Mouse (Mus musculus) liver, postnatal 0 days (tissue): ENCODE results near the gene Rec114.

Source experiments
- CTCF ChIP-seq: sonication (generic); IDR thresholded peaks from 2 replicates; pipeline ENCODE4 v1.5.1; 2016; ENCODE audit warnings: antibody characterized with exemption, low read depth
- EP300 ChIP-seq: IDR thresholded peaks from 2 replicates; pipeline ENCODE4 v1.6.1; 2016; ENCODE audit warnings: antibody characterized with exemption, low read depth, mild to moderate bottlenecking

DNA sequence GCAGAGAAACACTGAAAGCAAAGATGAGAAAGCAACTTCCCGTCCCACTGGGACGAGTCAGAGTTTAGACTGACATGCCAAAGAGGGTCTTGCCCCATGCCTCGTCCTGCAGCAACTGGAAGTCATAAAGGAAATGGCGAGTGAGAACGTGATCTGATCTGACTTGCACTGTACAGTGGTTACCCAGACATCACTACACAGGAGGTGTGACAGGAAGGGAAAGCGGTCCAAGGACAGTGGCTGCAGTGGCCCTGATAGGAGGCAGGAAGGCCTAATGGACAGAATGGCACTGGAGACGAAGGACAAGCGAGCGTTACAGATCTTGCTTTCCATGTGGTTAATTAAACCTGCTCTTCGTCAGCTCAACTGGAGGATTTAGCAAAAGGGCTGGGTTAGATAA, 58.5 kb downstream of the Rec114 start:
- no peak for TF ChIP-seq EP300
- no peak for TF ChIP-seq CTCF
